Mouse (Mus musculus) spleen, postnatal 14 days (tissue): Measurements from ENCODE around the gene Fchsd2.

Experiments used
- DNase-seq, 2 experiments: peaks; one replicate each; pipeline ENCODE4 v3.0.0; 2021 to 2022; ENCODE audit warnings: low spot score in 2 of 2

The Fchsd2 gene

GRCm38 (mm10) chr7:101191326-101191969, 98.8 kb downstream of the Fchsd2 start:
- no peak for DNase-seq

- DNase-seq, result no peak
Observed at GRCm38 (mm10) chr7:101210826-101211225, 118.2 kb downstream of the Fchsd2 start.

- no peak for DNase-seq
Observed at GRCm38 (mm10) chr7:101213515-101214263, 121.0 kb downstream of the Fchsd2 start.

GRCm38 (mm10) chr7:101216724-101217123, 124.1 kb downstream of the Fchsd2 start:
- DNase-seq, result no peak

- DNase-seq, result no peak
Observed at GRCm38 (mm10) chr7:101223501-101223900, 130.8 kb downstream of the Fchsd2 start.

- DNase-seq, result no peak
Observed at GRCm38 (mm10) chr7:101229336-101229735, 136.7 kb downstream of the Fchsd2 start.

- no peak for DNase-seq
Observed at GRCm38 (mm10) chr7:101231458-101231857, 138.8 kb downstream of the Fchsd2 start.

- no peak for DNase-seq
Observed at GRCm38 (mm10) chr7:101232716-101233115, 140.1 kb downstream of the Fchsd2 start.

- no peak for DNase-seq
Observed at GRCm38 (mm10) chr7:101236712-101237473, 144.2 kb downstream of the Fchsd2 start.

- no peak for DNase-seq
Observed at GRCm38 (mm10) chr7:101248760-101249159, 156.1 kb downstream of the Fchsd2 start.

GRCm38 (mm10) chr7:101249173-101249572, 156.5 kb downstream of the Fchsd2 start:
- DNase-seq, result no peak

GRCm38 (mm10) chr7:101253071-101253470, 160.4 kb downstream of the Fchsd2 start:
- DNase-seq, result no peak

GRCm38 (mm10) chr7:101258482-101258881, 165.8 kb downstream of the Fchsd2 start:
- DNase-seq, result no peak

GRCm38 (mm10) chr7:101261941-101262546, 169.4 kb downstream of the Fchsd2 start:
- DNase-seq, result no peak

GRCm38 (mm10) chr7:101263511-101263910, 170.8 kb downstream of the Fchsd2 start:
- no peak for DNase-seq

GRCm38 (mm10) chr7:101267457-101268259, 175.0 kb downstream of the Fchsd2 start:
- DNase-seq, result no peak

- no peak for DNase-seq
Observed at GRCm38 (mm10) chr7:101271602-101272001, 178.9 kb downstream of the Fchsd2 start.

GRCm38 (mm10) chr7:101272466-101273160, 179.9 kb downstream of the Fchsd2 start:
- DNase-seq, result no peak

GRCm38 (mm10) chr7:101282721-101283120, 190.1 kb downstream of the Fchsd2 start:
- DNase-seq, result no peak

- no peak for DNase-seq
Observed at GRCm38 (mm10) chr7:101284504-101284903, 191.8 kb downstream of the Fchsd2 start.

GRCm38 (mm10) chr7:101286891-101287290, 194.2 kb downstream of the Fchsd2 start:
- no peak for DNase-seq
